Mouse (Mus musculus): ENCODE measurements around the gene Krt28.

Krt28 gene

GRCm38 (mm10) chr11:99366791-99367190 lies 7.9 kb downstream of the Krt28 start:
- DNase-seq (ENCODE audit: low read depth): no peak

- DNase-seq (ENCODE audit: low read depth): peak; percentile 6
Observed at GRCm38 (mm10) chr11:99364412-99364811, 10.3 kb downstream of the Krt28 start.

GRCm38 (mm10) chr11:99361423-99361822 lies 13.3 kb downstream of the Krt28 start:
- no peak for DNase-seq (ENCODE audit: low read depth)

DNA sequence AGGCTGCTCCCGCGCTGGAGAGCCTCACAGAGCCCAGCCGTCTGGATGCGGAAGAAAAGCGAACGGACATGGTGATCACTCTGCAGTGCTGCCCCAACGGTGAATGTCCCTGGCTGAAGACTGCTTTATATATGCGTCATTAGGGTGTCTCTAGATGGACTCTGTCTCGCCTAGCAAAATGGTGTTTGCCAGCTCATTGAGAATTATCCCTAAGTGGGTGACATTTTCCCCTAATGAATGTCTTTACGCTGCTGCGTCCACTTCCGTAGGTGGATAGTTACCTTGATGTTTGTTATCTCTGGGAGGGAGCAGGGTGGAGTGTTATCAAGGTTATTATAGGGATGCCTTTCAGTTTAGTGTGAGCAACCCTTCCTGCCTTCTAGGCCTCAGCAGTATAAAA lies 23.7 kb downstream of the Krt28 start, which contains the start of gene Krt27:
Krt27 (minus strand) TSS at position 101 of the 400 bp plus-strand sequence.
- no peak for DNase-seq (ENCODE audit: low read depth)

DNA sequence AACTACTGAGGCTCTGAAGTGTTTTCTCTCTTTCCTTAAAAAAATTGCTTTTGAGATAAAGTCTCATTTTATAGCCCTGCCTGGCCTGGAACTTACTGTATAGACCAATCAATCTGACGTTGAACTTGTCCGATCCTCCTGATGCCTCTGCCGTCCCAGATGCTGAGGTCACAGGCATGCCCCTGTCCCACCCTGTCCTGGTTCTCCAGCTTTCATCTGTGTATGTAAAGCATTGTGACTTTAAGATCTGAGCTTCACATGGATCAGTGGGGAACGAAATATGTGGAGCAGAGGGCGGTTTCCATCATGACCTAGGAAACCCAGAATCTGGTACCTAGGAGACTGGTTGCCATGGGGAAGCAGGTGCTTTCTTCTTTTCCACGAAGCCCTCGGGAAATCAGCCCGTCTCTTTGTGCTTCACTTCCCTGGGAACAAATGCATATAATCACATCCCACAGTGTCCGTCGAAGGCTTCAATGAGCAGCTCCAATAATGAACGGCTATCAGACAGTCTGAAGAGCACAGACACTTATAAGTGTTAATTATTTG lies 35.3 kb downstream of the Krt28 start:
- DNase-seq (ENCODE audit: low read depth): no peak

- no peak for DNase-seq (ENCODE audit: low read depth)
Observed at GRCm38 (mm10) chr11:99337866-99338265, 36.8 kb downstream of the Krt28 start, which contains the start of gene Krt26. Krt26 (minus strand) TSS chr11:99337966.

GRCm38 (mm10) chr11:99333426-99333825 lies 41.3 kb downstream of the Krt28 start:
- DNase-seq (ENCODE audit: low read depth): no peak

DNA sequence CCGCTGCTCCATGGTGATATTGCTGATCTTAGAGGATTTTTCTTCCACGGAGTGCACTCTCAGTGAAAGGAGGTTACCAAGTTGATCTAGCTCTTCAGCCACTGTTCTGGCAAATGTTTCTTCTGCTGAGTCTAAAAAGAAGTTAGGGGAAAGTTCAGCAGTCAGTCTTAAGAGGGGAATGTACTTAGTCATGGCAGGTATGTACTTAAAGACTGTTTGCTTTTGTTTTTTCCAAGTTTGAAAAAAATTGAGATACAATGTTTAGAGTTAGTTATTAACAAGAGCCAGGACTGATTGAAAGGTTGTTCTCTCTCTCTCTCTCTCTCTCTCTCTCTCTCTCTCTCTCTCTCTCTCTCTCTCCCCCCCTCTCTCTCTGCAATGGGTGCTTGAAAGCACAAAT lies 45.0 kb downstream of the Krt28 start:
- DNase-seq (ENCODE audit: low read depth): no peak

DNA sequence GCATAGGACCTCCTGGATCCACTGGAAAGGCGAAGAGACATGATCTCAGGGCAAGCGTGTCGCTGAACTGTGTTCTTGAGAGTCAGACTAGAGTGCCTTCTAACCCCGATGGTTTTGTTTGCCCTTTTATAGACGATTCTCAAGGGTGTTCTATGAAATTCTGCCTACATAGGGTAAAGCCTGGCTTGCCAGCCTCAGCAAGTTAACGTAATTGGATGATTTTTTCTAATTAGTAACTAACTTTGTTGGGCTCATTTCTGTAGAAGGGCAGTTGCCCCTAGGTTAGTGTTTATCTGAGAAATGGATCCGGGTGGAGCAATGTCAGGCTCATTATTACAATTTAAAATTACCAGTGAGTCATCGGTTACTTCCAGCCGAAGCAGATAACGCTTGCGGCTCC lies 51.9 kb downstream of the Krt28 start, which contains the start of gene Krt25:
Krt25 (minus strand) TSS at position 101 of the 400 bp plus-strand sequence.
- DNase-seq (ENCODE audit: low read depth): no peak

DNA sequence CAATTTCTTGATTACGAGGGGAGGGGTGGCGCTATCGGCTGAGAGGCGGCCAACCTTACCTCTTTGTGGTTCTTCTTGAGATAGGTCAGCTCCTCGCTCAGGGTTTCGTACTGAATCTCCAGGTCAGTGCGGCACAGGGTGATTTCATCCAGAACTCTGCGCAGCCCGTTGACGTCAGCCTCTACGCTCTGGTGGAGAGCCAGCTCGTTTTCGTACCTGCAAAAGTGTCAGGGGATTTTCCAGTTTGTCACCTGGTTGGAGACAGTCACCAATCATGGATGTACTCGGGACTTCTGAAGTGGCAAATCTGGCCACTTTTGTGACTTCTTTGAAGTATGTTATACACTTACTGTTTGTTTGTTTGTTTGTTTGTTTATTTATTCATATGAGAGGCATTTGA lies 53.6 kb downstream of the Krt28 start:
- no peak for DNase-seq (ENCODE audit: low read depth)

GRCm38 (mm10) chr11:99319127-99319526 lies 55.6 kb downstream of the Krt28 start:
- no peak for DNase-seq (ENCODE audit: low read depth)

DNA sequence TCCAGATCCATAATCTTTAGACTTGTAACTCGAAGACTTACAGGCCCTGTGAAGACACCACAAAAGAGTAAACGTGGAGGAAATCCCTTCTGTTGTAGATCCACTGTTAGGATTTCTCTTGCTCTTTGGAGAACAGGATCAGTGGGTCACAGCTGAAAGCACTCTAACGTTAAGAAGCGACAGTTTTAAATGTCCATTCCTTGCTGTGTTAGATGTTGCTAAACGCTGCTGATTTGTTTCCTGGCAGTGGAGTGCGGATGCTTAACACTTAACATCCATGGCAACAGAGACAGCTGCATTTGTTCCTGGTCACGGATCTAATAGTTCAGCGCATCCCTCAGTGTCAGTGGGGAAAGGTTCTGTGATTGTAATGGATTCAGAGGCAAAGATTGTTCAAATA lies 58.2 kb downstream of the Krt28 start:
- DNase-seq (ENCODE audit: low read depth): no peak
